Mouse (Mus musculus) heart, postnatal 0 days (tissue): ENCODE measurements at regions not wholly inside any gene's neighbourhood (a gene's known extent, or its start where the extent isn't known, plus 50 kb on each side); places are given as distances from the start of the nearest gene placed in this dataset.

ENCODE experiments used
- CTCF ChIP-seq: IDR thresholded peaks from 2 replicates; pipeline ENCODE4 v1.5.1; 2016; ENCODE audit warnings: antibody characterized with exemption, control low read depth, low read depth
- EP300 ChIP-seq: IDR thresholded peaks from 2 replicates; pipeline ENCODE4 v1.6.1; 2016; ENCODE audit warnings: antibody characterized with exemption, low read depth

DNA sequence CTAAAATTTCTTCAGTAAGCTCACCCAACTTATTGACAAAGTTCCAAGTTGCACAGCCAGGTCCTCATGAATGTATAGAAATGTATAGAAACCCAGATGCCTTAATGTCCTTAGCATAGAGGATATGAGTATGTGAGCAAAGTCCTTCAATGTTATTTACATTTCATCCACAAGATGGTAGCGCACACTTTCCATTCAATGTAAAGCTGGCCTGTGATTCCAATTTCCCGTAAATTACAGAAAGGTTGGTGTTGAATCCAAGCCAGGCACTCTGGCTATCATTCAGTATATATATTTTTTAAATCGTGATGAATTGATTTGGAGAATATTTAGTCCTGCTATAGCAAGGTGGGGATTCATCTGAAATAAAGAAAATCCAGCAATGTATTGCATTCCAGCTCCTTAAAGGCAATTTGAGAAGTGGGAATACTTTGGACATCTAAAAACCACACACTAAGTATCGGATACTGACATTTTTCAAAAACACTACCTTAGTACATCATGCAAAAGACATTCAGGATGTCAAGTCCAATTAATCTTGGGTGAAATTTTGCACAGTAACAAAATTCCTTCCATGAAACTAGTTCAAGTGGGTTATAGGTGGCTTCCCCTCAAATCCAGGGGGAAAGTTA lies 154.6 kb downstream of the Pah start:
- TF ChIP-seq CTCF (peak; percentile 38), EP300 (no peak)
